Mouse (Mus musculus): ENCODE results near the gene Wfdc12.

The Wfdc12 gene

DNA sequence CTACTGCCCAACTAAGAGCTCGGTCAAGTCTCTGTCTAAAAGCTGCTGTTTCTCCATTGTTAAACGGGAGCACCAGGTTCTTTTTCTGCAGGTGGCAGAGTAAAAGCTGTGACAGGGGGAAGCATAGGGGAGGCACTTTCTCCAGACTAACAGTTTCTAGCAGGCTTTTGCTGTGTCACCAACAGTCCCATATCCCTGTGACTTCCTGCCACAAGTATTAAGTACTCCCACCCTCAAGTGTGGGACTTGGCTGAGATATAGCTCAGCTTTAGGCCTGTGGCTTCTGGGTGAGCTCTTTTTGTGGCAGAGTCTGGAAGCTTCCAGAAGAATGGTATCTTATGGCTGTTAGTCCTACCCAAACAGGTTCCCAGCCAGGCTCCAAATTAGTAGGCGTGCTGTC, 14.6 kb downstream of the Wfdc12 start:
- no peak for DNase-seq

DNA sequence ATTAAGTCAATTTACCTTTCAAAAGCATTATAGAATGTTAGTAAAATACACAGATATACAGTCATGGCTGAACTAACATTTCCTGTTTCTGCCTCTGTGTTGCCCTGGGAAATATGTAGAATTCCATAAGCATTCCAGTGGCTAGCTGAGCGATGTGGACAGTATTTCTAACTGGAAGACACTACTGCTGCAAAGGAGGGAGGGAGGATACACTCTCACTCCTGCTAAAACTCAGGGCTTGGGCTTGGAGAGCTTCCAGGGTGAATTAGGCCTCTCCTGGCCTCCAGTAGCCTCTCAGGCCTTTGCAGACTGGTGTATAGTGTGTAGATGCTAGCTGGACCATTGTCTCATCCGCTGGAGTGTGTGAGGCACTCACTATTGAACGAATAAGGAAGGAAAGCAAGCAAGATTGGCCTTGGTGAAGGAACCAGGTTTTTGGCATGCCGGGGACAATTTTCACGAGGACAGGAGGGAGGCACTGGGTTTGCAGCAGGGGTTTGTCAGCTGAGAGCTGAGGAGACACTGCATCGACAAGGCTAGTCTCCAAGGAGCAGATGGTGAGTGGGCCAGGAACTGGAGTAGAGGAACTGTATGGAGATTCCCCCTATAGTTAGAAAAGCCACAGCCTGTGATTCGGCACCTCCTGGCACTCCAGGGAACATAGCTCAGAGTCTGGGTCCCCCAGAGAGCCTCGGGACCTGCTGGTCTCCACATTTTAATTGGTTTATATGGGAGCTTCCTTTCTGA, 15.6 kb downstream of the Wfdc12 start:
- no peak for DNase-seq

DNA sequence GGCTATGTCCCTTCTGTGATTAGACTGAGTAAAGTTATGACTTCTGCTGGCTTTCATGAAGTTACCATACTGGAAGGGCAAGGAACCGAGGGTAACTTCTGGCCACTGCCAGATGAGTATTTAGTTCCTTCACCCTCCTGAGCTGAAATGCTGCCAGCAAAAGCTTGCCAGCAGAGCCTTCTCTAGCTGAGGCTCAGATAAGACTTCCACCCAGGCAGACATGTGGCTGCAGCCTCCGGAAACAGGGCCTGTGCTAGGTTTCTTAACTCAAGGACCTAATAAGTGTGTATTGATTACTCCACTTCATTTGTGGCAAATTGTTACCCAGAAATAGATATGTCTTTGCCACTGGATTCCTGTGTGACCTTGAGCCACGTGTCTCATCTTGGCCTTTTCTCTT, 17.0 kb downstream of the Wfdc12 start:
- DNase-seq: no peak

DNA sequence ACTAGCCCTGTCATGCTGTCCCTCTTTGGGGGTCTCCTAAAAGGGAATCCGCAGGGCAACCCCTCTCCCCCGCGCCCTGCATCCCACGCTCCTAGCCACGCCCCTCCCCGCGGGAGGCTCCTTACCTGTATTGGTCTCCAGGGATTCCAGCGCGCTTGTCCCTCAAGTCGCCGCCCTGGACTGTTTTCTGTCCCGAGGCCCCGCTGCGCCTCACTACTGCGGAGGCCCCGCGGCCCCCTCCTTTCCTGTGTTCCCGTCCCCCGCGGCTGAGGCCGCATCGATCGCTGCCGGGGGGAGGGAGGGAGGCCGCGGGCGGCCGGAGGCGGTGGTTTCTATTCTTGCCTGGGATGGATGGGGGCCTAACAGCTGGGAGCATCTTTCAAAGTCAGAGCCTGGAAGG, 19.5 kb downstream of the Wfdc12 start, which contains the start of gene Kcns1:
Gene Kcns1 (minus strand): TSS at position 212 of the 400 bp plus-strand sequence.
- peak in 1 of 2 experiments; percentile 20 for DNase-seq

DNA sequence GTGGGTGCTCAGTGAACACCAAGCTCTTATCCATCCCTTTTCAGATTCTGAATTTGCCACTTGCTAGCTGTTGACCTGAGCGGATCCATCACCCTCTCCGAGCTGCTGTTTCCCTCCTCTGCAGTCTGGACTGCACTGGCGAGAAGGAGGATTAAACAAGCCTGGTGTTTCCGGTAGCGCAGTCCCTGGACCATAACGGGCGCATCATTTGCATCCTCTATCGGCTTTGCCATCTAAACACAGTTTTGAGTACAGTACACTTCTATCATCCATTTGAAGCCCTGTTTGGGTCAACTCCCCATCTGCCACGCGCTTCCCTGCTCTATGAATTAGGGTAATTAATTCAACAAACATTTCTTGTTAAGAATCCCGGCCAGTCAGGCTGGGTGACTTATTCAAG, 20.1 kb downstream of the Wfdc12 start:
- no peak for DNase-seq

DNA sequence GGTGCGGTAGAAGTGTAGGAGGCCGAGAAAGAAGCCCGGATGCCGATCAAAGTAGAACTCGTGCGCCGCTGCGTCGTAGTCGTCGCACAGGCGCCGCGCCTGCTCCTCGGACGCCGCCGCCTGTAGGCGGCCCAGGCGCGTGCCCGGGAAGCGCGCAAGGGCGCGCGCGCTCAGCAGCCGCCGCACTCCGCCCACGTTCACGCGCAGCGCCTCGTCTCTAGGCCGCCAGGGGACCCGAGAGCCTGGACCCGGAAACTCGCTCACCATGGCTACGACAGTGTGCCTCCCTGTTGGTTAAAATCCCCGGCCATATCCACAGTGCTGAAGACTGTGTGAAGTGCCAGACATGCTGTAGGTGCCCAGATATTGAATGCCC, 21.8 kb downstream of the Wfdc12 start:
- DNase-seq: no peak

DNA sequence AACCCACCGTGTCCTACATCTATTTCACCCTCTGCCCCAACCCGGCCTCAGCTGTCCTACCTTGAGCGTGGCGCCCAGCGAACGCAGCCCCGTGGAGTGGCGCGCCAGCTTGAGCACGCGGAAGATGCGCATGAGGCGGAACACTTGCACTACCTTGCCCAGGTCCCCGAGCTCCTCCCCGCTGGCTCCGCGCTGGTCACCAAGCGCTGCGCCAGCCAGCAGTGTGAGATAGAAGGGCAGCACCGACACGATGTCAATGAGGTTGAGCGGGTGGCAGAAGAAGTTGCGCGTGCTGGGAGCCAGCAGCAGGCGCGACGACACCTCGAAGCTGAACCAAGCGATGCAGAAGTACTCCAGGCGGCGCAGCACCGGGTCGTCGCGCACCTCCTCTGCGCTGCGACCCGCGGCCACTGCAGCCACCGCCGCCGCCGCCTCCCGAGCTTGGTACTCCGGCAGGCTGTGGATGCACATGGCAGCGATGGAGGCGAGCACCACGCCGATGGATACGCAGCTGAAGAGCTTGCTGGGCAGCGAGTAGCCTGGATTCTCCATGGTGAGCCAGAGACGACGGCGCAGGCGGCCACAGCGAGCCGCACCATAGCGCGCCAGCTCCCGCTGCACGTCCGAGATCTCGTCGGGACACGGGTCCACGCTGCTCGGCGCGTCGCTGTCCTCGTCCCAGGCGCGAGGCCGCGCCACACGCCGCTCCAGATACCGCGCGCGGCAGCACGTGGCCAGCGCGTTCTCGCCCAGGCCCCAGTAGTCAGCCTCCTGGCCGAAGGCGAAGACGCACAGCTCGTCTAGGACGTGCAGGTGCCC, 22.4 kb downstream of the Wfdc12 start:
- DNase-seq: no peak

DNA sequence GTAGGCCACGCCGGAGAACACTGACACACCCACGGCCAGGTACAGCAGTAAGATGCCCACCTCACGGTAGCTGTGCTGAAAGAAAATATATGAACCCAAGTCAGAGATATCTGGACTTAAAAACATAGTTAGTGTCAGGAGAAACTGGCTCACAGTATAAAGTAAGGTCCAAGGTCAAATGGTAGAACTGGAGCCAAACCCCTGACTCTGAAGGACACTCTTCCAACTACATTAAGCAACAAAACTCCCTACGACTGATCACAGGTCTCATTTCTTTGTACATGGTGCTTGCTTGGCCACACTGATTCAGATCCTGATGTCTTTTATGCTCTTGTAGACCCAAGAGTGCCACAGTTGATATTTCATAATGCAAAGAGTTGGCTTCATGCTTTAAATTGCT, 25.5 kb downstream of the Wfdc12 start:
- no peak for DNase-seq

DNA sequence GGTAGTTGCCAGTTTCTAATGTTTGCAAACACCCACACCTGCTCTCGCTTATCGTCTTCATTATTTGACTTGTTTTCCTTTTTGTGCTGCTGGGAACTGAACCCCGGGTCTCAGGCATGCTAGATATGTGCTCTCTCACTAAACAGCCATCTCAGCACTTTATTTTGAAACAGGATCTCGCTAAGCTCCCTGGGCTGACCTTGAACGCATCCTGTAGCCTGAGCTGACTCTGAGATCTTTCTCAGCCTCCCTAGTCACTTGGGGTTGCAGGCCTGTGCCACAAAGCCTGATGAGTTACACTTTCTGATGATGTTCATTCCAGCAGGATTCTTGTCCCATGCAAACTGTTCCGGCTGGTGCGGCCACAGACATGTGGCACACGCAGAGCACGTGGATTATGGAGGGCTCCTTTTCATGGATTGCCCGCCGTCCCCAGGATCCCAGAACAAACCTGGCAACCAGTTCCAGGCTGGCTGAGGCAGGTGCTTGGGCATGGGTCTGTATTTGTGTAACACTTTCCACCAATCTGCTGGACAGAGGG, 28.8 kb downstream of the Wfdc12 start:
- DNase-seq: no peak

DNA sequence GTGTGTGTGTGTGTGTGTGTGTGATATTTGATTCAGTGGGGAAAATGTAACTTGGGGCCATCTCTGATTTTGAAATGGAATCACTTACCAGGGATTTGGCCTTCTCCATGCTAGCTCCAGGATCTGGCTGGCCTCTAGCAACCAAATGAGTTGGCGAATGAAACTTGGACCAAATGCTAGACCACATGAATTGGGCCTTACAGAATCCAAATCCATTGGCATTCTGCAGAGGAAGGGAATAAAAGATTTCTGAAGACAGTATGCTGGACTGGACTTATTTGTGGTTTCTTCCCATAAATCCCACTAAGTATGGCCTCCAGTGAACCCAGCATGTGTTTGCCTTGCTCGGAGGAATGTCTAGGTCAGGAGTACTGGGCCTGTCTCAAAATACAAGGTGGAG, 31.6 kb downstream of the Wfdc12 start:
- DNase-seq: no peak

DNA sequence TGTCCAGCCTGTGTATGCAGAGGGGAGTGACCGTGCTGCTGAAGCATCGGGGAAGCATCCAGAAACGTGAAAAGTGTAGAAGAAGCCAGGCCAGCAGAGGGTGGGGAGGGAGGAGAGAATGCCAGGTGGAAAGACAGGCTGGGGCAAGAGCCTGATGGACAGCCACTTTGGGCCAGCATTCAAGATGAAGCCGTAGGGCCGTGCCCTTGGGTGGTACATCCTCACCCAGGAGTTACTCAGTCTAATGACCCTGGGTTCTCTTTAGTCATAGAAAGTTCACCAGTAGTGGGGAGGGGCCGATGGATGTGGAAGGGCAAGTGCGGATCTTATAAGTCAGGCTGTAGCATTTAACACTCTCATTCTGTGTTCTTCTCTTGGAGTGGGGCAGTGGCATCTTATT, 34.2 kb downstream of the Wfdc12 start:
- DNase-seq: no peak

DNA sequence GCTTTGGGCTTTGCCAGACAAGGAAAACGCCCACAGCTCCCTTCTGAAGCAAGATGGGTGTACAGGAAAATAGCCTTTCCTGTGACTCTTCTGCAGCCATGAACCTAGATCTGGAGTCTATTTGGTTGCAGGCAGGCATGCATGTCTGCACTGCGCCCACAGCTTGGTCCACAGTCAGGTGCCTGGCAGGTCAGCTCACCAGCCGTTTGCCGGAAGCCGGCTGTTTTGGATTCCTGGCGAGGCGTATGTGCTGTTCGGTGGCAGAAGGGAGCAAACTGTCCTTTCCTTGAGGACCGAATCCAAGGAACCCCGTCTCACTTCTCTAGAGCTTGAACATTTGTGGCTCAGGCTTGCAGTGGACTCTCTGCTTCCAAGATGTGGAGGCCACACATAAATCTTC, 36.4 kb downstream of the Wfdc12 start:
- no peak for DNase-seq

DNA sequence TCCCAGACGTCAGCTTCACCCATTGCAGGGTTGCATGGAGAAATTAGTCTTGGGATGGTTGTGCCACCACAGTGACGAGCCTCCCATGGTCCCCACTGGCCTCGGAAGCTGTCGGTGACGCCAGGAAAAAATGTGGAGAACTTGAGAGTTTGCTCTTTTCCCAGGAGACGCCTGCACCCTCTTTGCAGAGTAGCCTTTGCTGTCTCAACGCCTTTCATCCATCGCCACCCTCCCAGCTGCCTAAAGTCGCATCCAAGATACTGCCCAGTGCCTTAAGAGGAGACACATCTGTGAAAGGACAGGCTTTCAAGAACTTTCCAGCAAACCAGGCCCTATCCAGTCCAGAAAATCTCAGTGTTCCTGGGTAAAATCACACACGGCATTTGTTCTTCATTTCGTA, 38.1 kb downstream of the Wfdc12 start:
- DNase-seq: no peak

DNA sequence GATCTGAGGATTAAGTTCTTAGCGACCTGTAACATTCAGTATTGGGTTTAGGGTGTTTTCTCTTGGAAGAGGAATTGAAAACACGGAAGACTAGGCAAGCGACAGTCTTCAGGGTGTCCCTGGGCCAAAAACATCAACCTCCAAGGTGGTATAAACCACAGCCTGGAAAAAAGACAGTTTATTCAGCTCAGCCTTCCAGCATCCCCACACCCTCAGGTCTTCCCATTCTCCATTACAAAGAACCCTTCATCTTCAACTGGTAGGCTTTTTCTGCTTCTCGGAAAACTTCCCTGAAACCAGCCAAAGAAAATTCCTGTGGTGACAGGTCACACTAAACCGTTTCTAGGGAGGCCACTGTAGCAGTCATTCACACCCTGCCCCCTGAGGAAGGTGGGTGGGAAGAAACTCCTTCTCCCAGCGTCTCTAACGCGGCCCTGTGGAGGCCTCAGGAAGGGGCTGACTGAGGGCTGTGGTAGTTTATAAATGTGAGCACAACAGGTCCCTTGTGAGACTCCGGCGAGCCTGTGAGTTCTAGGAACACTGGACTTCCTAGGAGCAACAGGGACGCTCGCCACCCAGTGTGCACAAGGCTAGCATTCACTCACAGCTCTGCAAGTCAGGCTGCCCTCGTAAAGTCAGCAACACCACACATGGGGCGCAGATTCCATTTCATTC, 40.2 kb downstream of the Wfdc12 start:
- no peak for DNase-seq

DNA sequence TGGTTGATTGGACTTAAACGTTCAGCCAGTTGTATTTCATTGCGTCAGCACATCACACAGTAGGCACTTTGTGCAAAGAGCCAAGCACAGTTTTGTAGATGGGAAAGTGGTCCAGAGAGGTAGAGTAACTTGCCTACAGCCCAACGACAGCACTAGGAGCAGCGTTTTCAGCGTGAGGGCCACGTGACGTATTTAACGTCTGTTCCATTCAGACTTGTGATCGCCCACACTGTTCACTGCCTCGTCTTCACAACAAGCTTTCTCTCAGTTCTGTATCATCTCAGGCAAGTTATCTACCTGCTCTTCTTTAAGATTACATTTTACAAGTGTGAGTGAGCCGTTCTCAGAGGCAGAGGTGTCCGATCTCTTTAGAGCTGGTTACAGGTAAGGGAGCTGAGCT, 43.9 kb downstream of the Wfdc12 start:
- no peak for DNase-seq

DNA sequence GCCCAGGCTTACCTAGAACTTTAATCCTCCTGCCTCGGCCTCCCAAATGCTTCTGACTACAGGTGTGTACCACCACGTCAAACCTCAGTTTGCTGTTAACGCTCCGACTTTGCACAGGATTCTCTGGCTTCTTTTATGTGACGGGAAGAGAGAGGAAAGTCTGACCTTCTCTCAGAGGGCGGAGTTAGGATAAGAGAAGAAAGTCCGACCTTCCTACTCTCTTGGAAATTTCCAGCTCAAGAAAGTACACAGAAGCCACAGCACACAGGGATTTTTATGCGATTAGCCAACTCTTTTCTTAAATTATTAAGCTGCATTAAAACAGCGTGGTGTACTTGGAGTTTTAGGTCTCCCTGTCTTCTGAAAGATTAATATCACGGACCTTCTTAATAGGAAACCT, 45.9 kb downstream of the Wfdc12 start:
- peak in 1 of 2 experiments; percentile 31 for DNase-seq

DNA sequence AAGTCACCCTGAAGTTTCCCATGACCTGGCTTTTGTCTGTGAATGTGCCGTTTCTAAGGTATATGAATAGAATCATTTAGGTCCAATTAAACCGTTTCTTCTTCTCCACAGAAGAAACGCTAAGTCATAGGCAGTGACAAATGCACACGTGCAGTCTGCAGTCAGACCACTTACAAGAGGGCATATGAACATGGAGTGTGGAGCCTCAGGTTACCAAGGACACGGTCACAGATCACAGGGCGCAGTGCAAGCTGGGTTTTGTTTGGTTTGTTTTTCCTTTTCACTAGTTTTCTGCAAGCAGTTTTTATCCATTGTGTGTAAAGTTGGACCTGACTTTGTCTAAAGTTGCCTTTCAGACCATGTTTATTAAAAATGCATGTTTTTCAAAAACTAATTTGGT, 46.4 kb downstream of the Wfdc12 start:
- DNase-seq: peak; percentile 40 to 47

DNA sequence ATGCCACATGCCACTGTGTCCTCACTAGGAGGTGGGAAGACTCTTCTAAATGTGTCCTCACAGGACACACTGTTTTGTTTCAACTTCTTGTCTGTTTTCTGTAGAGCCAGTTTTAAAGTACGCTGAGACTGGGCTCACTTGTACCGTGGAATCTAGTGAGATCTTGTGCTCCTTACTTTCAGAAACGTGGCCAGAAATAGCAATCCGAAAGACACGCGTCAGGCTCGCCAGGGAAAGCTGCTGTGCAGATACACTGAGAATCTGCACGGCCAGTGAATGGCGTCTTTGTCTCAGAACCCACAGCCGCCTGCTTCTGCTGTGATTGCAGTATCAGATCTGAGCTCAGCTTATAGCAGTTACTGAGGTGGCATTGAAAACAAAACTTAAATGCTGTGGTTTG, 48.4 kb downstream of the Wfdc12 start:
- no peak for DNase-seq
